Mouse (Mus musculus): ENCODE results near the gene Acot1.

DNA sequence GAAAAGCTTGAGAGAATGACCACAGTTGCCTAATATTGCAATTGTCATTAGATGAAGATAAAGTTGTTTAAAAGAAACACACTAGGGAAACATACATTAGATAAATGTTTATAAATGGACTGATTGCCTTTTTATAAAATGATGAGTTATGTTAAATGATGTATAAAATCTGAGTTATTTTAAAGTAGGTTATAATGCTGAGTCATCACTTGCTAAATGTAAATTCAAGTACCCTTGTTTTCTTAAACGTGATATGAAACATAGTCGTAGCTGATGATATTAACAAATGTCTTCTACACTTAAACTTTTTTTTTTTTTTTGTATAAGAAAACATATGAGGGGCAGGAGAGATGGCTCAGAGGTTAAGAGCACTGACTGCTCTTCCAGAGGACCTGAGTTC is 54.5 kb downstream of the Acot1 start:
- TF ChIP-seq EP300 (IDR thresholded peaks at IDR 0.05; ENCODE audit: low read length) (no peak), TBP (conservative IDR thresholded peaks at IDR 0.05; ENCODE audit: low read depth, low read length) (no peak), CTCF (conservative IDR thresholded peaks at IDR 0.05 in 1 of 2, IDR thresholded peaks at IDR 0.05 in 1 of 2; ENCODE audit: low read depth in 2 of 2, low read length in 2 of 2) (no peak), MYC (IDR thresholded peaks at IDR 0.05; ENCODE audit: low read depth, low read length) (no peak), SIN3A (IDR thresholded peaks at IDR 0.05; ENCODE audit: low read length) (no peak), HCFC1 (IDR thresholded peaks at IDR 0.05; ENCODE audit: low read depth, low read length) (no peak), MAX (IDR thresholded peaks at IDR 0.05; ENCODE audit: low read length) (no peak), POLR2A (IDR thresholded peaks at IDR 0.05; ENCODE audit: low read depth, low read length) (no peak), CHD2 (IDR thresholded peaks at IDR 0.05; ENCODE audit: low read length) (no peak), IRF4 (IDR thresholded peaks at IDR 0.05; ENCODE audit: low read depth, low read length) (no peak), USF1 (IDR thresholded peaks at IDR 0.05; ENCODE audit: low read depth, low read length) (no peak), KAT2A (IDR thresholded peaks at IDR 0.05; ENCODE audit: insufficient replicate concordance, low read length) (no peak), JUND (conservative IDR thresholded peaks at IDR 0.05; ENCODE audit: low read depth, low read length) (no peak), NELFE (IDR thresholded peaks at IDR 0.05; ENCODE audit: low read depth, low read length) (no peak)

Measured in CH12.LX (cell line).